Mouse (Mus musculus) stomach, postnatal 0 days (tissue): ENCODE measurements at regions not wholly inside any gene's neighbourhood (a gene's known extent, or its start where the extent isn't known, plus 50 kb on each side); places are given as distances from the start of the nearest gene placed in this dataset.

Experiments
- CTCF ChIP-seq: IDR thresholded peaks from 2 replicates; pipeline ENCODE4 v1.5.1; 2016; ENCODE audit warnings: antibody characterized with exemption, low read depth, mild to moderate bottlenecking, moderate library complexity
- EP300 ChIP-seq: optimal IDR thresholded peaks from 2 replicates; pipeline ENCODE3; 2016; ENCODE audit warnings: antibody characterized with exemption

- TF ChIP-seq EP300 (no peak), CTCF (no peak)
Measured at GRCm38 (mm10) chr10:97282416-97282815, 197.0 kb upstream of the Dcn start.
